Mouse (Mus musculus) spleen, adult 2 months (tissue): ENCODE data around the gene Adam1a. TPM values are rescaled to one million over a fixed set of nuclear protein-coding genes. Genes with fewer than 3 reads are reported as not detected.

Experiments
- DNase-seq, 2 experiments: peaks; one replicate each; pipeline versions ENCODE4 v3.0.0 to v3.0.0-alpha.2; 2012 to 2021; ENCODE audit warnings: low spot score in 2 of 2, low read depth in 1 of 2
- H3K27ac ChIP-seq: fragments of 200-500 bp; 2 replicates; pipeline ENCODE4 v1.5.1; 2012; ENCODE audit warnings: low read length, inconsistent platforms; ENCODE audit not compliant: insufficient read depth
- H3K27me3 ChIP-seq: fragments of 200-500 bp; 2 replicates; pipeline ENCODE4 v1.6.1; 2012; ENCODE audit warnings: mild to moderate bottlenecking, moderate library complexity, low read length, inconsistent platforms; ENCODE audit not compliant: control insufficient read depth, insufficient read depth
- H3K36me3 ChIP-seq: fragments of 200-500 bp; 2 replicates; pipeline ENCODE4 v1.6.1; 2012; ENCODE audit warnings: mild to moderate bottlenecking, low read length, inconsistent platforms; ENCODE audit not compliant: control insufficient read depth, insufficient read depth
- H3K4me1 ChIP-seq: fragments of 200-500 bp; 2 replicates; pipeline ENCODE4 v1.6.1; 2011; ENCODE audit warnings: inconsistent platforms; ENCODE audit not compliant: control insufficient read depth, insufficient read depth, insufficient read length
- H3K4me3 ChIP-seq: fragments of 200-500 bp; 2 replicates; pipeline ENCODE4 v1.5.1; 2011; ENCODE audit warnings: mild to moderate bottlenecking, inconsistent platforms; ENCODE audit not compliant: insufficient read depth, insufficient read length; ENCODE audit errors: extremely low read depth
- CTCF ChIP-seq: fragments of 200-500 bp; IDR thresholded peaks from 2 replicates; pipeline ENCODE4 v1.5.1; 2011; ENCODE audit warnings: mild to moderate bottlenecking, inconsistent platforms; ENCODE audit not compliant: insufficient read depth, insufficient read length, insufficient replicate concordance; ENCODE audit errors: extremely low read depth
- POLR2A ChIP-seq: fragments of 200-500 bp; IDR thresholded peaks from 2 replicates; pipeline ENCODE4 v1.6.1; 2011; ENCODE audit warnings: low read depth, low read length, inconsistent platforms
- WGBS: fragments of 180-500 bp; shearing (Covaris S2); methylation state at CpG from one replicate; pipeline ENCODE4 v1.1.7; 2018; 5-methylcytosine and 5-hydroxymethylcytosine counted together
- polyA plus RNA-seq: library from polyadenylated mRNA; depleted of rRNA; stranded (reverse); fragments of >200 nt; gene quantifications from 2 replicates; pipeline ENCODE4 v1.2.3, GENCODE M21; 2012

Gene Adam1a
- polyA plus RNA-seq, 1 experiment: 2.8 TPM

GRCm38 (mm10) chr5:121564468-121564895 is 19.2 kb upstream of the Adam1a start:
- no peaks in the 10 kb centered on the region for H3K27me3 ChIP-seq
- 2% methylated on average over 11 of the region's 11 CpGs for WGBS
- H3K4me3 ChIP-seq: peak overlapping the region; percentile 43; the same call in 1 of the 2 replicates
- DNase-seq: peak; percentile 80 to 88
- peak; percentile 93 for TF ChIP-seq CTCF
- no peak for TF ChIP-seq POLR2A
- no peaks in the 10 kb centered on the region; the same call in 1 of the 2 replicates for H3K4me1 ChIP-seq
- 0 out of 2 replicates have a peak overlapping the region, but pooled peaks have one; percentile 9 for H3K27ac ChIP-seq
- H3K36me3 ChIP-seq: peaks cover 3% of the 10 kb centered on the region

- WGBS: 89% methylated on average over 3 of the region's 3 CpGs
- no peaks in the 10 kb centered on the region for H3K27me3 ChIP-seq
Observed at GRCm38 (mm10) chr5:121562436-121562835, 17.2 kb upstream of the Adam1a start.

GRCm38 (mm10) chr5:121549196-121549595 is 3.9 kb upstream of the Adam1a start:
- Histone ChIP-seq H3K27ac (no peak overlapping the region), H3K4me1 (peaks cover 2% of the 10 kb centered on the region; the same call in 1 of the 2 replicates), H3K27me3 (no peaks in the 10 kb centered on the region), H3K4me3 (no peak overlapping the region), H3K36me3 (no peaks in the 10 kb centered on the region)
- no peak for DNase-seq
- TF ChIP-seq CTCF (no peak), POLR2A (no peak)
- WGBS: 91% methylated on average over 7 of the region's 7 CpGs

More at GRCm38 (mm10) chr5:121562436-121562835, 17.2 kb upstream of the Adam1a start:
- Histone ChIP-seq H3K27ac (no peak overlapping the region), H3K4me3 (no peak overlapping the region), H3K36me3 (no peaks in the 10 kb centered on the region), H3K4me1 (no peaks in the 10 kb centered on the region; the same call in 1 of the 2 replicates)
- no peak for TF ChIP-seq CTCF
- TF ChIP-seq POLR2A: no peak
- DNase-seq: no peak

GRCm38 (mm10) chr5:121547084-121547483 is 1.8 kb upstream of the Adam1a start:
- Histone ChIP-seq H3K36me3 (no peaks in the 10 kb centered on the region), H3K27ac (no peak overlapping the region), H3K27me3 (no peaks in the 10 kb centered on the region), H3K4me1 (peaks cover 2% of the 10 kb centered on the region; the same call in 1 of the 2 replicates), H3K4me3 (no peak overlapping the region)
- no peak for TF ChIP-seq POLR2A
- no peak for TF ChIP-seq CTCF
- DNase-seq: no peak
- WGBS: 80% methylated on average over 3 of the region's 3 CpGs

GRCm38 (mm10) chr5:121546530-121546895 is 1.2 kb upstream of the Adam1a start:
- TF ChIP-seq CTCF: peak; percentile 53; the same call in 1 of the 2 replicates
- no peak for TF ChIP-seq POLR2A
- peaks cover 2% of the 10 kb centered on the region; the same call in 1 of the 2 replicates for H3K4me1 ChIP-seq
- H3K27ac ChIP-seq: no peak overlapping the region
- H3K4me3 ChIP-seq: peak overlapping the region; percentile 81; the same call in 1 of the 2 replicates
- no peaks in the 10 kb centered on the region for H3K27me3 ChIP-seq
- WGBS: 8% methylated on average over 6 of the region's 6 CpGs
- peak in 1 of 2 experiments; percentile 41 for DNase-seq
- no peaks in the 10 kb centered on the region for H3K36me3 ChIP-seq

GRCm38 (mm10) chr5:121545793-121546529 is 679 bp upstream of the Adam1a start, which contains the start of gene Mapkapk5:
TSS of gene Mapkapk5 (minus strand) at chr5:121545905.
- Histone ChIP-seq H3K27ac (peak within 1 kb of the TSS; percentile 91), H3K4me3 (peak within 1 kb of the TSS; percentile 81), H3K36me3 (no peaks in the 10 kb centered on the region), H3K4me1 (peaks cover 2% of the 10 kb centered on the region; the same call in 1 of the 2 replicates), H3K27me3 (no peaks in the 10 kb centered on the region)
- peak; percentile 22; the same call in 1 of the 2 replicates for TF ChIP-seq POLR2A
- no peak for TF ChIP-seq CTCF
- under 1% methylated on average over 55 of the region's 55 CpGs for WGBS
- peak; percentile 86 to 89 for DNase-seq

- Histone ChIP-seq H3K4me3 (no peak overlapping the region), H3K27ac (no peak overlapping the region), H3K27me3 (no peaks in the 10 kb centered on the region), H3K4me1 (peaks cover 2% of the 10 kb centered on the region; the same call in 1 of the 2 replicates), H3K36me3 (0 out of 2 replicates have a peak, but pooled peaks cover 3% of the 10 kb centered on the region)
- TF ChIP-seq CTCF (no peak), POLR2A (no peak)
- WGBS: 88% methylated on average over 3 of the region's 3 CpGs
- no peak for DNase-seq
Observed at GRCm38 (mm10) chr5:121543370-121543769, 1.9 kb downstream of the Adam1a start.
